Mouse (Mus musculus) induced T-regulatory cell, adult 2 months (primary cell): ENCODE results near the gene Upk1a.

Source experiments
- DNase-seq: peaks from one replicate; pipeline ENCODE4 v3.0.0-alpha.2; 2012; ENCODE audit warnings: low read depth

Upk1a gene

GRCm38 (mm10) chr7:30602583-30602982 lies 10.1 kb downstream of the Upk1a start:
- no peak for DNase-seq

- DNase-seq, result no peak
These were observed 12.0 kb downstream of the Upk1a start for GRCm38 (mm10) chr7:30600651-30601050.

DNA sequence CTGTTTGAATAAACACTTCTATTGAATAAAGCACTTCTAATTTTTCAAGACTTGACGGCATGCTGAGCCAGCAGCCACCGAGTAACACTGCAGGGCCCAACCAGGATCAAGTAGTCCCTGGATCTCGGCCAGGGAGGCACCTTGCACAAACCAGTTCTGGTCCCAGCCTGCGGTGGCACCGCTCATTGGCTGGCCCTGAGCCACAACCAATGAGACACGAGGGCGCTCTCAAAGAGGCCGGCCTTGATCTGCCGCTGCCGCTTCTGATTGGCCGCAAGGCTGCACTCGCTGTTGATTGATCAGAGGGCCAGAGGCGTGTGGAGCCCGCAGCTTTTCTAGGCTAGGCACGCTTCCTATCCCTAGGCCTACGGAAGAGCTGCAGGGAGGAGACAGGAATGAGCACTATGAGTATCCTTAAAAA lies 12.7 kb downstream of the Upk1a start:
- DNase-seq, result peak; percentile 85

GRCm38 (mm10) chr7:30598786-30599185 lies 13.9 kb downstream of the Upk1a start, which contains the start of gene Zbtb32:
Gene Zbtb32 (minus strand): TSS chr7:30598909.
- DNase-seq, result no peak

- no peak for DNase-seq
These were observed 15.8 kb downstream of the Upk1a start for GRCm38 (mm10) chr7:30596811-30597210.

GRCm38 (mm10) chr7:30596093-30596492 lies 16.6 kb downstream of the Upk1a start:
- DNase-seq, result no peak

DNA sequence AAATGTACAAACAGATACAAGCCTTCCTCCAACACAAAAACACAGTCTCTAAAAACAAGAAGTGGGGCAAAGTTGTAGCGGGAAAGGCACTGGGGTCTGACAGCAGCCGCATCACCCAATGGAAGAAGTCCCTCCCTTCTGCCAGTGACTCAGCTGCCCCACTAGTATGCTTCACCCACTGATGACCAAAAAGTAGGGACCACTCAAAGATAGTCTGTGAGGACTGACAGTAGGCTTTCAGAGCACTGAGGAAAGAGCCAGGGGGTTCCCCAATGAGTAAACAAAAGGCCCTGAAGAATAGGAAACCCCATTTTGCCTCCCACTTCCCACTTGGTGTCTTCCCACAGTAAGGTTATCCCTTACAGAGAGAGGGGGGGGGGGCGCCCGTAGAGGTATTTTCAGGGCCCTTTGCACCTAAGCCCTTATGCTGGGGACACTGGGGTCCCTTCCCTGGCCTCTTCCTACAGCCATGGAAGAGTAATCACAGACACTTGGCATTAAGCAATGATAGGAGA lies 18.1 kb downstream of the Upk1a start:
- DNase-seq, result peak; percentile 69

- peak; percentile 81 for DNase-seq
These were observed 18.8 kb downstream of the Upk1a start for GRCm38 (mm10) chr7:30593579-30594509.

GRCm38 (mm10) chr7:30592772-30593423 lies 19.7 kb downstream of the Upk1a start:
- DNase-seq, result peak; percentile 76

- no peak for DNase-seq
These were observed 21.1 kb downstream of the Upk1a start for GRCm38 (mm10) chr7:30591605-30591951.

DNA sequence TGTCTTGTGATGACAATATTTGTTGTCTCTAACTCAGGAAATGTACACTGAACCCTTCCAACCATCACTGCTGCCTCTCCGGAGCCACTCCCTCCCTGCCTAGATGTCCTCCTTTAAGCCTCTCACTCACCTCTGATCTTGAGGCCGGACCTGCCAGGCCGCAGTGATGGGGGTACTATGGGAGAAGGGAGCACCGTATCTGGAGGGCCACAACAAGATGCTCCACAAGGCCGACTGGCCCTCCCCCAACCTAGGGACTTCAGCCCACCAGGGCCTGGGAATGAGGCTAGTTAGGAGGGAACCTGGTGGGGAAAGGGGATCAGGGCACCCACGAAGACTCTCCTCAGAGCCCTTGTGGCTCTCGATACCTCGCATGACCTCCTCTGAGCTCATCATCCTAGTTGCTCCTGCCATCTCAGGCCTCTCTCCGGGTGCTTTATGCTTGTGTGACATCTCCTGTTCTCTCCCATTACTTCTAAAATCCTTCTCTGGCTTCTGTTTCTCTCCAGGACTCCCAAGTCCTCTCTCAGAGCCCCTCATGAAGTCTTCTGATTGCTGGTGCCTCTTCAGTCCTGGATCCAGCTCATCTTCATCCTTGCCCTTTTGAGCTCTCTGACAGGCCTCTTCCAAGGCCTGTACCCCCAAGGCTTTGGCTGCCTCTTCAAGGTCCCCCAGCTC lies 21.6 kb downstream of the Upk1a start:
- DNase-seq, result no peak

DNA sequence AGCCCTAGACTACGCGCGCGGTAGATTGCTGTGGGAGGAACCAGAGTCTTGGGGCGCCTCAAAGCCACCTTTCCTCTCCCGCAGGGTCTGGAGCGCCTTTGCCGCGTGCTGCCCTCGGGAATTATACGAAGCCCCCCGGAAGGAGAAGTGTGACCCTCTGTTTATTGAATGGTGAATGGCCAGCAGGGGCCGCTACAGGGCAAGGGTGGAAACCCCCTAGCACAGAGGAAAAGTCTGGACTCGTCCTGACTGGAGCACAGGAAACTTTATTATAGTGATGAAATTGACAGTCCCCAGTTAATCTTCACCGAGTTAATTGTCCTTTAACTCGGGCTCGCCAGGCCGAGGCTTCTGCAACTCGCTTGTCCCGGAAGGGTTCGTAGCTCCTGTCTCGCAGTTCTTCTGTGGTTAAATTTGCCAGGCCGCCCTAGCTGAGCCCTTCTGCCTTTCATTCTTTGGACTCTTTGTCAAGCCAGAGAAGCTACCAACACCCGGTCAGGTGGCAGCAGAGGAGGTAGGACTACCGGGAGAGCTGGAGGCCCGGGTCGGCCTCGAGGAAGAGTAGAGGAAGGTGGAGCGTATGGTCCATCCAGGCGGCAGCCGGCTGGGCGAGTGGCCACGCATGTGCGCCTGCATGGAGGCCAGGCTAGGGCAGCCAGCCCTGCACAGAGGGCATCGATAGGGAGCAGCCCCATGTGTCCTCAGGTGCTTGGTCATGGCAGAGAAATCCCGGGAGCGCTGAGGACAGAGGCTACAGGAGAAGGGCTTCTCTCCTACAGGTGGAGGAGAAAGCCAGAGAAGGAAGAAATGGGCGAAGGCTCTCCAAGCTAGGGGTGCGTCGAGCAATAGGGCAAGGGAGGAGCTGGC lies 23.0 kb downstream of the Upk1a start:
- DNase-seq, result peak; percentile 88

DNA sequence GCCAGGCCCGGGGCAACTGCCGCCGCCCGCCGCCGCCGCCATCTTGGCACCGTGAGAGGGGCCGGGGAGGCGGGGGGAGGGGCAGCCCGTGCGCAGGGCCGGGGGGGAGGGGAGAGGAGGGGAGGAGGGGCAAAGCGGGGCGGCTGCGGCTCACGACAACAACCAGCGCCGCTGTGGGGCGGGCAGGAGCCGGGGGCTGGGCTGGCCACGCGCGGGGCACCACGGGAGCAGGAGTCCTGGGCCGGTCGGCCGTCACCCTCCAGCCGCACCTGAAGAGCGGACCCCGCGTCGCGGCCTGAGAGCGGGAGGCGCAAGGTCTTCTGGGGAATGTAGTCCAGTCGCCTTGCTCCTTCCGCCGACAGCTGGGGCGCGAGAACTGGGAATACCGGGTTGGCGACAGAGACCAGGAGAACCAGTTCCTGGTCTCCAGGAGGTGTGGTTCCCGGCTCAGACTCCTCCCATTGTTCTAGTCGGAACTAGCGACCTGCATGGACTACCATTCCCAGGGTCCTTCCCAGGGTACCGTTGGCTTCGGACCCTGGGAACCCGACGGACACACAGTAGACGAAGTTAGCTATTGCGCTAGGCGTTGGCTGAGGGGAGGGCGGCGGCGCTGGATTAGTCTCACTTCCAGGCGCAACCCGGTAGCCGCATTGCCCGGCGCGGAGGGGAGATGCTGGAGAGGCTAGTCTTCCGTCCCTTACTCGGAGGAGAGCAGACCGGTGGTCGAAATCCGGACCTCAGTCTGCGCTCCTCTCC lies 23.8 kb downstream of the Upk1a start, which contains the start of gene Kmt2b:
Gene Kmt2b (minus strand): TSS at position 51 of the 759 bp plus-strand sequence.
- DNase-seq, result peak; percentile 94

DNA sequence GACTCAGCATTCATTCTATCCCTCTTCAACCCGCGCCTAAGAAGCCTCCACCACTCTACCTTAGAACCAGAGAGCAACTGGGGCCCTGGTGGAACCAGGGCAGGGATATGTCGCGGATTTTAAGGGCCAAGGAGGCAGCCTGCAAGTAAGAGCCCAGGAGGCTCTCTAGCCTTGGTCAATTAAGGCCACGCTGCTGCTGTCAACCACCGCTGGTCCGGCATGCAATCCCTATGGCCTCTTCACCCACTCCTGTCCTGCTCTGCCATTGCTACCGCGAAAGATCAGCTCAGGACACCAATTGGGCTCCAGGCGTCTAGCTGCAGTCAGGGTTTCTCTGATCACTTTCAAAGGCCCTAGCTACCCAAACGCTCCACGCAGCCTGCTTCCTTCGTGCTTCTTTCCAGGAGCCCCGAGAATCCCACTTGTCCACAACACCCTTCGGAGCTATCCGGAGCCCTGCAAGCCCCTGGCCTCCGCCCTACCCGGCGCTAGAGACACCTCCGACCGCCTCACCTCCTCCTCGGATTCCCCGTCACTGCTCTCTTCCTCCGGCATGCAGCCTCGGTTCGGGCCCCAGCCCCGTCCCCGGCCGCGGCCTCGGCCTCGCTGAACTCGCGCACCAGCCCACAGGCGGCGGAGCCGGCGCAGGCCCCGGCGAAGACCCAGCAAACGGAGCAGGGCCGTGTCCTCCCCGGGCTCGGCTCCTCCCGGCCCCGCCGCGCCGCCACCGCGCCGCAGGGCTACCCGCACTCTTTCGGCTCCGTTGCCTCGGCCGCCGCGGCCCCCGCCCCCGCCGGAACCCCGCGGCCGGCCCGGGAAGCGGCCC lies 24.6 kb downstream of the Upk1a start:
- peak; percentile 61 for DNase-seq

DNA sequence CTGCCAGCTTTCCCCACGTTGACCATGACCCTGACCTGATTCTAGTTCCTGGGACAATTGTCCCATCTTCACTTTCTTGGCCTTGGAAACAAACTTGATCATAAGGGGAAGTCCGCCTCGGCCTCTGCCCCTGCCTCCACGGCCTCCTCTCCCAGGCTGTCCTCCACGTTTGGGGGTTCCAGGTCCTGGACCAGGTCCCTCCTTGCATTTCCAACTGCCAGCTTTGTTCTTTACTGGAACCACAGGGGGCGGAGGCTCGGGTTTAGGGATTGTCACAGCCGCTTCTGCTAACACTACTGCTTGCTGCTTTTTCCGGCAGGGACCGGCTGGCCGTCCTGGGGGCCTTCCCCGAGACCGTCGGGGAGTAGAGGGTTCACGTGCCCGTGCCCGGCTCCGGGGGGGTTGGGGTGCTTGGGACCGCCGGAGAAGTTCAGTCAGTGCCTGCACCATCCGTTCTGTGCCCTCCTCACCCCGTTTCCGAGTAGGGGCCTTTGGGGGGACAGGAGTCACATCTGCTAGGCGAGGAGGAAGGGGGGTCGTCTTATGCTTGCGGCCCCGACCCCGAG lies 26.1 kb downstream of the Upk1a start:
- DNase-seq, result no peak

DNA sequence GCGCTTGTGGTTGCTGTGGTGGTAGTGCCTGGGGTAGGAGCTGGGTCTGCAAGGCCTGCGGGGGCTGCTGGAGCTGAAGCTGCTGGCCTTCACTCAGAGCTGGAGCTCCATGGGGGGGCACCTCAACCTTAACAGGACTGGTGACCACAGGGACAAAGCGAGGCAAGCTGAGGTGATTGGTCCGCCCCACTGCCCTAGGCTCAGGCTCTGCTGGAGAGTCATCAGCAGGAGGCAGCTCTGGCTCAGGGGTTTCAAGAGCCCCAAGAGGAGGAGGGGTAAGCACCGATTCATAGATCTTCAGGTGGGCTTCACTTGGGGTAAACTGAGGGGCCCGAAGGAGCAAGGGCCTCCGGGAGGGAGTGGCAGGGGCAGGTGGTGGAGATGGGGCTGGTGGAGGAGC lies 27.5 kb downstream of the Upk1a start:
- no peak for DNase-seq

DNA sequence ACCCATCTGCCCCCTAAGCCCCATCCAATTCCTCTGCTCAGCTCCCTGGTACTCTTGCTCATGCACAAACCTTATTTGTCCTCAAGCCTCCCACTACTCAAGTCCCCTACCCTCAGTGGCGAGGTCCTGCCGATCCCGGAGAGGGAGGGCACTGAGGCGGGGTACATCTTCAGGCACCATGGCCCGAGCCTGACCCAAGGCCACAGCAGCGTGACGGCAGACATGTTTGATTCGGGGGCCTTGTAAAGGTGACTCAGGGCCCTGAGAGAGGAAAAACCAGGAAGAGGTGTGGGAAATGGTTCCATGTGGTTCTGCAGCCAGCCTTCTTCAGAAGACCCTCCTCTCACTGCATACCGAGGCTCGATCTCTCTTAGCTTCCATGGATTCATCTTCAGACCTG lies 28.3 kb downstream of the Upk1a start:
- DNase-seq, result no peak

GRCm38 (mm10) chr7:30581547-30581946 lies 31.1 kb downstream of the Upk1a start:
- DNase-seq, result no peak

- DNase-seq, result no peak
These were observed 32.7 kb downstream of the Upk1a start for GRCm38 (mm10) chr7:30579950-30580349.
